Mouse (Mus musculus) T-cell, adult 2 months (primary cell): ENCODE data around the gene Pdia5.

Experiments used
- DNase-seq: peaks from one replicate; pipeline ENCODE4 v3.0.0; 2022; ENCODE audit warnings: low spot score

Gene Pdia5

DNA sequence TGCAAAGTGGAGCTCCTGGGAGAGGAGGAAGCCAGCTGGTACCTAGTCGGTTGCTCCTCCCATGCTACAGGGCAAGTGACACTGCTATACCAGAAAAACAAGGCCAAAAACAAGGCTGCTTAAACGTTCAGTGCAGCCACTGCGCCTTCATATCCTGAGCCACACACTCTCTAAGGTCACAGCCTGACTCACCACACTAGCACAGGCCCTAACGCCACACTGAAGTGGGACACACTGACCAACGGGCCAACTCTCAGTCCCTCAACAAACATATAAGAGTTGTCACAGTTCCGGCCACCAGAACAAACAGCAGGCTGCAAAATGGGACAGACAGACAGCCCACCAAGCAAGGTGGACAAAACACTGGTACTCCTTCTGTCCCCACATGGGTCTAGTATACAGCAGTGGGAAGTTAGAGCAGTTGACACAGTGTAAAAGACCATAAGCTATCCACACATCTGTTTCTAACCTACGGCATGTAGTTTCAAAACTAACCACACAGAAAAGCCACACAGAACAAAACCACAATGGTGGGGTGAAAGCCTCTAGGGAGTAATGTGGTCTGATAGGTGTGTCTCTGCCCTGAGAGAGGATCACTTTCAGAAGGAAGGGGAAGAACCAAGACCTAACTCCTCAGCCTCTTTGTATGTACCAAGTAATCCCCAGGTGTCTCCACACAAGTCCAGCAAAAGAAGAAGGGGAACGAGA lies 6.0 kb downstream of the Pdia5 start:
- DNase-seq = no peak

DNA sequence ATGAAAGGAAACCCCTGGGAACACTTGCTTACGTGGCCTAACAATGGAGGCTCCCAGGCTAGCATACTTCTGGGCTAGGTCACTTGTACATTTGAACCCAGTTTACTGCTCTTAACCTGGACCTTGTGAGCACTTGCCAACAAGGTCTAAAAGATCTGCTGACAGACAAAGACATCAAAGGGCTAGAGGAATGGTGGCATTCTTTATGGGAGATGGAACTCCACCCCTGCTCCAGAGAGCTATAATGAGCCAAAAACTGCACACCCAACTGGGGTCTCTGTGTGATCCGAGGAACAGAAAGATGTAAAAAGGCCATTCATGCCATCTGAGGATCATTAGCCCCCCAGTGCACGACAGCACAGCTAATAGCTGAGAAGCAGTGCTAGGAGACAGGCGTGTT lies 6.6 kb downstream of the Pdia5 start:
- DNase-seq = no peak

DNA sequence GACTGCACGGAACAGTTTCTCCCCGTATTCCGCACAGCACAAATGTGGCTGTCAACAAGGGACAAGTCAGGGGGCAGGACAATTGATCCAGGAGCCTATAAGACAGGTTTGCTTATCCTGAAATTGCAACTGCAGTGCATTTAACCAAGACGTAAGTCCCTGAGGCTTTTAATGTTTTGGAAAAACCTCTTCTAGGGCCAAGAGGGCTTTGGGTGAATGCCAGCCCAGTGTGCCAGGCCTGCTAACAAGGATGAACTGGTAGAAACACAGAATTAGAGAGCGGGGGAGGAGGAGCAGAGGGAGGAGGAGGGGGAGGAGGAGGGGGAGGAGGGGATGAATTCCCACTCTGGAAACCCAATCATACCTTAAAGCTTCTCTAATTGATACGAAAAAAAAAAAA lies 11.4 kb downstream of the Pdia5 start:
- no peak for DNase-seq

DNA sequence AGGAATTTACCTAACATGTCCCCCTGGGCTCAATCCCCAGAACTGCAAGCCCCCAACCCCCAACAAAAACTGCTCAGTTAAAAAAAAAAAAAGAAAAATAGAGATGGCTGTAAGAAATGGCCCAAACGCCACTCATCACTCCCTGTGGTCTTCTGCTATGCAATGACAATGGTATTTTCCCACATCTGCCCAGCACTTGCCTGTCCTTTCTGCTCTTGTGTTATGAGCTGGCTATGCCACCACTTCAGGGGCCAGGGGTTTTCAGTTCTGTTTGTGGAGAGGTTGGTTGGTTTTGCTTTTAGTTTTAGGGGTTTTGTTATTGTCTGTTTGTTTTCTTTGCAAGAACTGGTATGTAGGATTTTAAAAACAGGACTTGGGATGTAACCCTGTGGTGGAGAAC lies 13.4 kb downstream of the Pdia5 start:
- DNase-seq = no peak

DNA sequence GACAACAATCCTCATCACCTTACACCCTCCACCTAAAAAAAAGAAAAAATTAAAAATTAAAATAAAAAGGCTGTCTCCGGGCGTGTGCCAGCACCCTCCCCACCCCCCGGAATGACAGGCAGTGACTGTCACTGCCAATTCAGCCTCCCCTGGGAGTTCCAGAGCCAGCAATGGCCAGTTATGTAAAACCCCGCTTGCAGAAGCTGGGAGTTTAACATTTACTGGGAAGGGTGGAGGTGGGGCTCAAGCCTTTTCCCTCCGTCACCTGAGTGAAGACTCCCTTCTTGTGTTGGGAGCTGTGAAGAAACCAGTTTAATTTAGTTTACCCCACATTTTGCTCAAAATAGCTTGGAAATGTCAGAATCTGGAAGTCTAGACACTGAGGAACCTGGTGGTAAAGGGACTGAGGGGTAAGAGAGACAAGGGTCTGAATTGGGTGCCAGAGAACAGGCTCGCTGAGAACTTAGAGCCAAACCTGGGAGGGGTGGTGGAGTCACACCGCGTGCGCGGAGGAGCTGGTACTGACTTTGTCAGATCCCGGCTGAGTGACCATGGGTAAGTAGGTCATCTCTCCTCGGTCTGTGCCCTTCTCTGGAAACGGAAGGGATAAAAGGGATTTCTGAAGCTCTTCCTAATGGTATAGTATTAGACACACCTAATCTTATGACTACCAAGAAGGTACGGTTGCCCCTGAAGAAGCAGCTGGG lies 18.0 kb downstream of the Pdia5 start:
- DNase-seq = no peak

DNA sequence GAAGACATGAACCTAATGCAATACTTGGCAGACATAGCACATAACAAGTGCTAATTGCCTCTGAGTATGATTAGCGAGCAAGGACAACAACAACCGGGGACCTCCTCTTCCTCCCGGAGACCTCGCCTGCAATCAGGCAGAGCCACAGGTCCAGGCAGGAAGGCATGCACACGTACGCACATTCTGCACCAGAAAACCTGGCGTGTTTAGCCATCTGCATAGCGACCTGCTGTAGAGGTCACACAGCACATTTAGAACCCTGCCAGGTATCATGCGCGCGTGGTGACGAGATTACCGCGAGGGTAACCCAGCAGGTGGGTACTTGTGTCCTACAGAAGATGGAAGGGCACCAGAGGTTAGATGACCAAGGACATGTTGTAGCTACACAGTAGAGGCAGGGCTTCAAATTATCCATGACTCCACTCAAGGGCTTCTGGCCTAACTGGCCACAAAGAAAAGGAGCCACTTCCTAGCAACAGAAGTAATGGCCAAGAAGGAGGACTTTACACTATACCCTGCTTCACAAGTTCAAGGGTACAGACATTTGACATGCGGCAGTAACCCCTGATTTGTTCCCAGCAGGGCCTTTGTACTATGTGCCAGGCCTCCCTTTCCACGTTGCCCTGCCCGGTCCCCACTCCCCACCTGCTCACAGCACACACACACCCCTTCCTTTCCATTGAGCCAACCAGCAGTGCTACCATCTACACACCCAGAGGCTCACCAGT lies 18.7 kb downstream of the Pdia5 start:
- no peak for DNase-seq

DNA sequence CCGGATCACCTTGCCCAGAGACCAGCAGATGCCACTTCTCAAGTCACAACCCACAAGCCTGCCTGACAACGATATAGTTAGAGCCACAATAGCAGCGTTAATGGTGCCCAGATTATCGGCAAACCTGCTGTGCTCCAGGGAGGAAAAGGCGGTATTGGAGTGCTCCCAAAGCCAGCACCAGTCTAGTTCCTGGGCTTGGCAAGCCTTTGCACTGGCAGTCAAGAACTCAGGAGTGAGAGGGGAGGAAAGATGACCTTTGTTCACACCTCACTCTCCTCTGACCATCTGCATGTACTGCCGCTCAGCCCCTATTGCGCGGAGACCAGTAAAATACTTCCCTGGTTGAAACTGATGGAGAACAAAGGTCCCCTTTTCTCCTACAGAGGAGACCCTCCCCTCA lies 19.7 kb downstream of the Pdia5 start:
- DNase-seq = no peak

DNA sequence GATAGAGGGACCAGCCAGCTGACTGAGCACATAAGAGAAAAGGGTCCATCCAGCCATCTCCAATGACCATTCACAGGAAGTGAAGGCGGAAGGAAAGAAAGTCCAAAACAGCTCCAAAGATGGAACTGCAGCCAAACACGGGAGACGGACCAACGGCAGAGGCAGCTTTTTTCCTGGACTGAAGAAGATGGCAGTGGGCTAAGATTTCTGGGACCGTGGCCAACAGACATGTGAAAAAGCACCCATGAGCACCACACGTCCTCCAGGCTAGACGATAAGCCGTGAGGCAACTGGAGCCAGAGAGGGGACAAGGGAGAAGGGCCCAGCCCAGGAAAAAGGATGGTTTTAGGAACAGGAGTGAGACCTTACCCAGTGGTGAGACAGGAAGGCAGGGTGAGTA lies 20.6 kb downstream of the Pdia5 start:
- no peak for DNase-seq

DNA sequence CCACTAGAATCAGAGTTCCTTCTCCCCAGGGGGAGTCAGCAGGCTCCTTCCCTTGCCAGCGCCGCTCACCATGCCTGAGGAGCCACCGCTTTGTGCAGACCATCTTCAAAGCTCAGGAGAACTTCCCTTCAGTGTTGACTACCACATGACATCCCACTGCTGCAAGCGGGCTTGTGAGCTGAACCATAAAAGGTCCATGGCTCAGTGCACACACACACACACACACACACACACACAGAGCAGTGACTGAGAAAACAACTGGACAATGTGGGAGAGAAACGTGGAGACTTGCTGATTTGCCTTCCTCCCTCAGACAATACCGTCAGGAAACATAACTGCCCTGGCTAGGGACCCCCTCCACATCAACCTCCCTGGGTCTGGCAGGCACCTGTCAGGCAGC lies 21.7 kb downstream of the Pdia5 start:
- no peak for DNase-seq

DNA sequence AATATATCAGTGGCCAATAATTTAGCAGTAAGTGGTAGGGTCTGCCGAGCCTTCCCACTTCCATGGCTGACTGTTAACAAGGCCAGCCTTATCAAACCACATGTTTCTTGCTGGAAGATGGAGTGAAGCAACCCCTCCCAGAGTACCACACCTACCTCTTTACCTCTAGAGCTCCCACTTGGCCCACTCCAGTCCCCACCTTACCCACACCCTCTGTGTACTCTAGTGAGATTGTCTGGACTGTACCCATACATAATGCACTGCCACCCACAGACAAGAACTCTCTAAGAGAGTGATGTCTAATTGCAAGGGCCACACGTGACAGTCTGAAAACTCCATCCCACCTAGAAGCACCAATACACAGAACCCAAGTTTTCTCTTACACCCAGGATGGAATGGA lies 23.6 kb downstream of the Pdia5 start:
- no peak for DNase-seq

DNA sequence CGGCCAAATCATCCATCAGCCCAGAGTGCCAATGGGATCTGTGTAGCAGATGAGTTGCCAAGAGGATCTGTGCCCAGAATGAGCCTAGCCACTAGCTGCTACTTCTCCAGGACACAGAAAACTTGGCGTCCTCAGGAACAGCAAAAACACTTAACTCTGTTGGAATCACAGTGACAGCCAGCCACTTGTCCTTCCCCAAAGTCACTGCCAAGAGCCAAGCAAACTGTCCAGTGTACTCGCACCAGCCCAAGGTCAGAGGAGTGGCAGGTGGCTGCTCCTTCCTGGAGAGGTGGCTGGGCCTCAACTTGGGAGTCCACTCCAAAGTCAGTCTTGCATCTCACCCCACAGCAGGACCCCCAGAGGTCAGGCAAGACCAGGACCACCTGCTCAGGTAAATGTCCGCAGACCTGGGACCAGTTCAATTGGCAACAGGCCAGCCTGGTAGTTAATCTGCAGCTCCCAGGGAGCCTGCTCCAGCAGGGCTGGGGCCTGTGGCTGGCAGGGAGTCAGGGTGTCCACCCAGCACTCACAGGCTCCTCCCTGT lies 24.8 kb downstream of the Pdia5 start:
- no peak for DNase-seq

DNA sequence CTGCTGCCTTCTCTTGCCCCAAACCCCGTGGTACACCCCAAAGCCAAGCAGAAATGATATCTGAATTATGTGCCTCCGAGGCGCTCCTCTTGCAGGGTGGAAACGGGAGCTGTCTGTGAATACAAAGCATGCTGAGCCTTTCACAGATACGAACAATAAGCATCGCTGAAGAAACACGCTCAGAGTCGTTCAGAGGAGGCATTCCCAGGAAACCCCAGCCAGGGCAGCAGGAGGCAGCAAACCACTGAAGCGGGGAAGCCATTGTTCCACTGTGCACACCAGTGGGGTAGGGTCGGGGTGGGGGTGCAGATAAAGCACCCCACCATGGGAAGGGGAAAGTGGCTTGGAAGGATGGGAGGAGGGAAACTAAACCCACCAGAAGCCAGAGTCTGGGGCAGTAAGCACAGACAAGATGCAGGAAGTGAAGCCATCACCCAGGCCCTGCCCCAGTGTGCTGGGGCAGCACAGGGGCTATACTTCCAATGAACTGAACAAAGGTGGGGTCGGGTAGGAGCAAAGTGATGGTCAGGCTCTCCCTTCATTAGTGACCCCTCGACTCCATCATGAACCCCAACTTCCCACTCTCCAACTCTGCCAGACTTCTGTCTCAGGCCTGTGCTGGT lies 25.9 kb downstream of the Pdia5 start:
- DNase-seq = no peak

DNA sequence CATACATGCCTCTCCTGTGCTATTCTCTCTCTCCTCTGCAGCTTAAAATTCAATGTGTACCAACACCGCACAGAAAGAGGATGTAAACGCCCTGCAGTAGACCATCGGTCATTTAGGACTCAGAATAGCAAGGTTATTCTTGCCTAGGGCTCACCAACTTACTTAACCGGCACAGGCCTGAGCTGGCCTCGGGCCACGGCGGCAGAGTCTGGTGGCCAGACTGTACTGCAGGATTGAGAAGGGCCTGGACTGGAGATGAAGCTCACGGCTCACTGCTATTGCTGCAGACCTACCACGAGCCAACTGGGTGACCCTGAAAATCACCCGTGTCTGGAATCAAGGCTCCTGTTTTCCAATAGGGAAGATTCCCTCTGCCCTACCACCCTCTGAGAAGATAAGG lies 27.0 kb downstream of the Pdia5 start:
- DNase-seq = no peak

DNA sequence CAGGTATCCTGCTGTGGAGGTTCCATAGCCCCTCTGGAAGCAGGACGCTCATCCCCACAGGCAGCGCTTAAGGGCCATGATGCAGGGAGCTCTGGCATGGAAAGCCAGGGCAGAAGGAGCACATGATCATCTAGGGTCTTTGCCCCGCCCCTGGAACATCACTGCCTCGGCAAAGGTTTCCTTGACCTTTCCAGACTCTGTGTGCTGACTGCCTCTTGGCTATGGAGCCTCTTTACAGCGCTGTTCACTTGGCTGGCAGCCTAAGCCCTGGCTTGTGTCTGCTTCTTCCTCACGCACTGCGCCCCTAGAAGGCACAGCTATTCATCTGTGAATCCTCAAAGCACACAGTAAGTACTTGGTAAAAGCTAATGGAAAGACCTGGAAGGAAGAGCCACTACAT lies 27.7 kb downstream of the Pdia5 start:
- no peak for DNase-seq

DNA sequence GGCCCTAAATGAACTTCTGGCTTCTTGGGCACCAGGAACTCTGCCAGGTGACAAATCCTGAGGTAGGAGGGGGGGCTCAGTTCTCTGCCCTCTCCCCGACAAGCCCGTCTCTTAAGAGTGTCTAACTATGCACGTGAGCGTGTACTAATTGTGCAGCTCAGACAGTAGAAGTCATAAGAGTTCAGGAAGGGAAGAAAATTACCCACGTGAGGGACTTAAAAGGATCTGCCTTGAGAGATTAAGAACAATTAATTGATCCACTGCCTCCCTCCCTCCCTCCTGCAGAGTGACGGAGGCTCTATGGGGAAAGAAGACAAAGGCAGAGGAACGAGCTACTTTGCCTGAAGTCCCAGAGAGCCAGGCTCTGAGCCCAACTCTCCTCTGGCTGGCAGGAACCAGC lies 31.1 kb downstream of the Pdia5 start:
- no peak for DNase-seq

DNA sequence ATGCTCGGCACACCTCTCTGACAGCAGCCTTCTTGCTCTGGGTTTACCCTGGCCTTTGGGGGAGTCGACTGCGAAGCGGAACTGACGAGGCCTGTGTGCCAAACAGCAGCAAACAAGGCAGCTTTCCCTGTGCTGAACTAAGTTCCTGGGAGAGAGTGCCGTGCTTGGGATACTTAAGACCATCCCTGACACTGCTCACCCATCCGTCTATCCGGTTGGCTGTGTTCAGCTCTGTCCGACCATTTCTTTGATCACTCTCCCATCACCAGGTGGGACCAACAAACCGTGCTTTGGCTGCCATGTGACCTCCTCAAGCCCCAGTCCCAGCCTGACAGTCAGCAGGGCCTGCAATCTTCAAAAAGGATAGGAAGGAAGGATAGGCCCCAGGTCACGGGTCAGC lies 32.4 kb downstream of the Pdia5 start:
- no peak for DNase-seq

DNA sequence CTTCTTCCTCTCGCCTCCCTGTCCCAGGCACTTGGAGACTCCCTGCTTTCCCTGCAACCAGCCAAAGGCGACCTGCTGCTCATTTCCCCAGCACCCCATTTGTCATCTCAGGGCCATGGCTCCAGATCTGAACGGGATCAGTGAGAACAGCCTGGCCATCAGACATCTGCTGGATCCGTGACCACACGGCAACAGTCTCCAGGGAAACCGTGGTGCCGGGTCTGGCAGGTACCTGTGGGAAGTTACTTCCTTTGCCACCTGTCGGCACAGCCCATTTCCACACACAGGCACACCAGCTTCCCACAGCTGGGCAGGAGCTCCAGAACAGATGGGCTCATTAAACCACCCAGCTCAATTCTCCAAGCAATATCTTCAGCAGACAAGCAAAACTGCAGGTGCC lies 33.2 kb downstream of the Pdia5 start:
- DNase-seq = no peak

DNA sequence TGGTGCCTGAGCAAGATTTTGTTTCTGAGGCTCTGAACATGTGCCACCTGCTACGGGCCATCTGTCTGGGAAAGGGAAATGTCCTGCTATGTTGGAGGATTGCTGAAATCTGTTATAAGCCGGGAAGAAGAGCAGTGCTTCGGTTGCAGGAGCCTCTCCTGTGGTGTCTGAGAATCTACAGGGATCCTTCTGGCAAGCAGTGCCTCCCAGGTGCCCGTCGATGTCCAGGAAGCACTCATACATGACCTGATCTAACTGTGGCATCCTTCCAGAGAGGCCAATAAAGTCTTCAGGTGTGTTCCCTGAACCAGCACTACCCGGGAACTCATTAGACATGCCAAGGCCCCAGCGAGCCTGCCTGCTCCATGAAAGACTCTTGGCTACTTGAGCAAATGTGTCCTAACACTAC lies 33.7 kb downstream of the Pdia5 start:
- DNase-seq = no peak

DNA sequence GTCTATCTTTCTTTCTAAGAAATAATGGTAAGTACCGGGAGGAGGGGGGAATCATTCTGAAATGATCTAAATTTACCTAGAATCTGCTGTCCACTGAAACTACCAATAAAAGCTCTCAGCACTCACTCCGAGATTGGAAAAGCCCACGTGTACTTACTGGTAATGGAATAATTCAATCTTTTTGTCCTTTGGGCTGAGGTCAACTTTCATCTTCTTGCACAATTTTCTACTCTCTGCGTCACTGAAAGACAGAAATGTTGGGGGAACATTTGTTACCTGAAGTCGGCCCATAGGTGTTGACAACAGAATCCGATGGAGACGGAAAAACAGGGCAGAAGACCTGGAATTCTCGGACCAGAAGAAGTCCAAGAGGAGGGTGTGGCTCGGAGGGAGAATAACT lies 34.4 kb downstream of the Pdia5 start:
- DNase-seq = no peak

DNA sequence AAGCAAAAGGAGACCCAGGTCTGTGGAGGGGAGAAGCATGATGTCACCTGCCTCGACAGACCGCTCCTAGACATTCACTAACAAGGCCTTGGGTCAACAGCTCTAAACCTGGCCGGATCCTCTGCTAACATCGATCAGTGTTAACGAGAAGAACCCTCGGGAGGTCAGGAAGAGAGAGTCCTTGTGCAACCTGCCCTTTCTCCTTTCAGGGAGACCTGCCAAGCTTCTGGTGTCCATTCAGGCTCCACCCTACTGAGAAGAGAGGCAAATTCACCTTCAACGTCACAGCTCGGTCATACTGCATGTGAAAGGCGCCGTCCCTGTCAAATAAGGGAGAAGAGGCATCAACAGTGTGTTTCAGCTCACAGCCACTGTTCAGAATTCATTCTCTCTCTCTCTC lies 34.9 kb downstream of the Pdia5 start:
- no peak for DNase-seq

DNA sequence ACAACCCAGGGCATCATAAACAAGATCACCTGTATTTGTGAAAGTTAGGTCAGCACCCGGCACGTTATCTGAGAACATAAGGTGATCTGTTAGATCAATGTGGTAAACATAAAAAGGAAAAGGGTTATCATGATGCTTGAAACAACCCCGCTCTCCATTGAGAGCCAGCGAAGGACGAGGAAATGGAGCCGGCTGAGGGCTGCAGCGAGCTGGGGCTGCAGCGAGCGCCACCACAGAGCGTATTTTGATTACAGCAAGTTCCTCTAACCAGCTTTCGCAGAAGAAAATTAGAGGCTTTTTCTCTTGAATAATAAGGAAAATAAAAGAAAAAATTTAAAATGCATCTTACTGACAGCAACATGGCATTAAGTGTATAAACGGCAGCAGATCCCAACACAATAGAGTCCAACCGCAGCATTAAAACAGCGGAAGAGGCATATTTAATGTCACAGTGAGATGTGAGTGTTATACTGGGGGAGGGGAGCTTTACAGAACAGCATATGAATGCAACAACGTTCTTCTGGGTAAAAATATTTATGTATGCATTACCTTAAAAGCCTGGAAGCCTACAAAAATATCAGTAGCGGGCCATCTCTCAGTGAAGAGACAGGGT lies 40.5 kb downstream of the Pdia5 start:
- no peak for DNase-seq

DNA sequence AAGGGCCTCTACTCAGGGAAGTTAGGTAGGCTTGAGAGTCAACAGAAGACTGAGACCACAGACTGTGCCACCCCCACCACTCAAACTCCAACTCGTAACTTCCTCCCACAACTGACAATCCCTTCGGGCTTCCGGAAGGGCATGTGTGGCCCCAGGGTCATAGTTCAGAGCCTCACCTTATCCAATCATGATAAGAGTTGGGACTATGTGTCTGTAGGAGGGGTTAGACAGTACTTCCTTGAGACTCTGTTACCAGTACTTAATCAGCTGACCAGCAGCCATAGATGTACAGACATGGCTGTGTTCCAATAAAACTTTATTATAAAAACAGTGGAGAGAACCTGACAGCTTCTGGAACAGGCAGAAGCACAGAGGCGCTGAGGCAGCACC lies 48.7 kb downstream of the Pdia5 start:
- no peak for DNase-seq
